Mouse (Mus musculus) ES-Bruce4 (cell line): Measurements from ENCODE around the gene Myo18a.

Experiments used
- CTCF ChIP-seq: IDR thresholded peaks from one replicate; pipeline ENCODE4 v1.8.1; 2011; ENCODE audit warnings: low read depth, low read length
- EP300 ChIP-seq: IDR thresholded peaks from 2 replicates; pipeline ENCODE4 v1.6.1; 2011; ENCODE audit warnings: low read depth, low read length; ENCODE audit not compliant: insufficient read depth
- POLR2A ChIP-seq: IDR thresholded peaks from one replicate; pipeline ENCODE4 v1.8.1; 2011; ENCODE audit warnings: low read length; ENCODE audit not compliant: insufficient read depth

- TF ChIP-seq EP300 (no peak), CTCF (no peak), POLR2A (no peak)
Observed at GRCm38 (mm10) chr11:77792566-77792909, 29.5 kb downstream of the Myo18a start.
